Mouse (Mus musculus): ENCODE data around the gene Slc9a5. TPM values are rescaled to one million over a fixed set of nuclear protein-coding genes. Genes with fewer than 3 reads are reported as not detected.

Slc9a5 gene
- polyA plus RNA-seq, 1 experiment from 2014 or later, result 1.7 TPM

DNA sequence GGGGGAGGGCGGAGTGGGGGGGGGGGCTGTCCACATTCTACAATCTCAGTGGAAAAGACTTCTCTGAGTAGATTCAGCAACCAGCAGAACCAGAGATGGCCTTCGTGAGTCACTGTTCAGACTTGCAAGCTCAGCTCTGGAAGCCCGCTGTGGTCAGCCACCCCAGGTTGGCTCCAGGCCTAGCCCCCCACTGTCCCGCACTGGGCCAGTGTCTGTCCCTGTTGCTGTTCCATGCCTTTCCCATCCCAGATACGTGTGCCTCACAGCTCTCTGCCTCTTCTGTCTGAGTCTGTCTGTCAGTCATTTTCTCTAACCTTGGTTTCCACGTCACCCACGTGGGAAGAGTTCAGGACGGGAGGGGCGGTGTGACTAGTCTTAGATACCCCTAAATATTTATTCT is 23.8 kb downstream of the Slc9a5 start:
- ATAC-seq, result no peak
- WGBS, result 83% methylated on average over 9 of the region's 9 CpGs
- H3K4me1 ChIP-seq (replicated peaks), result no peaks in the 10 kb centered on the region
- no peak overlapping the region for H3K9ac ChIP-seq
- no peak overlapping the region for H3K4me2 ChIP-seq (replicated peaks)
- no peaks in the 10 kb centered on the region for H3K9me3 ChIP-seq
- H3K27ac ChIP-seq, result no peak overlapping the region
- no peak overlapping the region for H3K4me3 ChIP-seq (replicated peaks)
- H3K36me3 ChIP-seq, result no peaks in the 10 kb centered on the region
- H3K27me3 ChIP-seq (replicated peaks), result peaks cover 2% of the 10 kb centered on the region; the same call in 1 of the 2 replicates

DNA sequence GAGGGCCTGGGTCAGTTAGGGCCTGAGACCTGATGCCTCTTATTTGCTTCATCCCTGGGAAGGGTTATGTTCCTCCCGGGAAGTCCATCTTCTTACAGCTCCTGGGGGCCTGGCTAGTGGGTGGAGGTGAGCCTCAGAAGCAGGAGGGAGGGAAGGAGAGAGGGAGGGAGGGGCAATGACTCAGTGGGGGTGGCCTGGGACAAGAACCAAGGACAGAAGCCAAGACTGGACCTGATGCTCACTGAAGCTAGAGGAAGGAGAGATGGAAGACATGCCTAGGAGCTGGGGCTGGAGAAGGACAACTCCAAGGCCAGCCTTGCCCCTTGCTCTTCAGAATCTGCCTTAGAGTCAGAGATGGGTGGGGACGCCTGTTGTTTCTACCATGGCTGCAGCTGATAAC is 24.4 kb downstream of the Slc9a5 start, which contains the start of gene Plekhg4:
Plekhg4 (plus strand) TSS at position 243 of the 400 bp plus-strand sequence.
- Histone ChIP-seq H3K9ac (no peak within 1 kb of the TSS), H3K4me2 (replicated peaks) (0 out of 2 replicates have a peak within 1 kb of the TSS, but pooled peaks have one; percentile 58), H3K27me3 (replicated peaks) (peaks cover 2% of the 10 kb centered on the region; the same call in 1 of the 2 replicates), H3K36me3 (no peaks in the 10 kb centered on the region), H3K4me3 (replicated peaks) (no peak within 1 kb of the TSS), H3K4me1 (replicated peaks) (no peaks in the 10 kb centered on the region), H3K27ac (no peak within 1 kb of the TSS), H3K9me3 (no peaks in the 10 kb centered on the region)
- ATAC-seq, result no peak
- 62% methylated on average over 2 of the region's 2 CpGs for WGBS

DNA sequence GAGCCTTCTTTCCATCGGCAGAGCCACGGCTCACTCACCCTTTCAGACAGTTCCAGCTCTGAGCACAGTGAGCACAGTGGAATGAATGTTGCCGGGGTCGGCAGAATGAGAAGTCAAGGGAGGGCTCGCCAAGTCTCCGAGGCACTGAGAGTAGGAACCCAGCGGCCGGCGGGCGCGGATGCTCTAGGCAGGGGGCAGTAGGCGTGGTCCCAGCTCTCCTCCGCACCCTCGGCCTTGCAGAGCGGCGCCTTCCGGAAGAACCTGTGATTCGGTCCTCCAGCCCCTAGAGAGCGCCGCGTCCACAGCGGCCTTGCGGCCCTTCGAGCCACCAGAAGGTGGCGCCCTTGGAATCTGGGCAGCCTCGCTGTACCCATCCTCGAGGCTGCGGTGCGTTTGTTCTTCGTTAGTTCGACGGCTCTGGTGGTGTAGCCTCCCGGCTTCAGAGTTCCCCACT is 25.9 kb downstream of the Slc9a5 start:
- Histone ChIP-seq H3K4me3 (replicated peaks) (peak overlapping the region; percentile 14; the same call in 1 of the 2 replicates), H3K9me3 (no peaks in the 10 kb centered on the region), H3K4me2 (replicated peaks) (peak overlapping the region; percentile 58), H3K9ac (no peak overlapping the region), H3K27ac (no peak overlapping the region), H3K36me3 (no peaks in the 10 kb centered on the region), H3K4me1 (replicated peaks) (0 out of 2 replicates have a peak, but pooled peaks cover 6% of the 10 kb centered on the region), H3K27me3 (replicated peaks) (peaks cover 2% of the 10 kb centered on the region; the same call in 1 of the 2 replicates)
- WGBS, result 29% methylated on average over 33 of the region's 33 CpGs
- 0 out of 2 replicates have a peak, but pooled peaks have one; percentile 49 for ATAC-seq

- no peaks in the 10 kb centered on the region for H3K9me3 ChIP-seq
- no peak overlapping the region for H3K4me2 ChIP-seq (replicated peaks)
- WGBS, result 50% methylated on average over 19 of the region's 19 CpGs
- H3K4me3 ChIP-seq (replicated peaks), result no peak overlapping the region
- H3K4me1 ChIP-seq (replicated peaks), result 0 out of 2 replicates have a peak, but pooled peaks cover 6% of the 10 kb centered on the region
- no peak for ATAC-seq
- no peaks in the 10 kb centered on the region for H3K36me3 ChIP-seq
- H3K27me3 ChIP-seq (replicated peaks), result 0 out of 2 replicates have a peak, but pooled peaks cover 2% of the 10 kb centered on the region
- H3K9ac ChIP-seq, result no peak overlapping the region
- H3K27ac ChIP-seq, result no peak overlapping the region
These were observed 30.0 kb downstream of the Slc9a5 start for GRCm38 (mm10) chr8:105378673-105379072.

DNA sequence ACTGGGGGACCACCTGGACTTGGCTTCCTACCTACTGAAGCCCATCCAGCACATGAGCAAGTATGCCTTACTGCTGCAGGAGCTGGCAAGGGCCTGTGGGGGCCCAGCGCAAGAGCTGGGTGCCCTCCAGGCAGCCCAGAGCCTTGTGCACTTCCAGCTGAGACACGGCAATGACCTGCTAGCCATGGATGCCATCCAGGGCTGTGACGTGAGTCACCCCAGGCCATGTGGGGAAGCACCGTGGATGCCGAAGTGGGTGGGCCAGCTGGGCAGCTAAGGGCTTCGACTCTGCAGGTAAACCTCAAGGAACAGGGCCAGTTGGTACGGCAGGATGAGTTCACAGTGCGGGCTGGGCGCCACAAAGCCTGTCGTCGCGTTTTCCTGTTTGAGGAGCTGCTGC is 31.7 kb downstream of the Slc9a5 start:
- no peaks in the 10 kb centered on the region for H3K36me3 ChIP-seq
- 0 out of 2 replicates have a peak, but pooled peaks cover 6% of the 10 kb centered on the region for H3K4me1 ChIP-seq (replicated peaks)
- no peak for ATAC-seq
- no peaks in the 10 kb centered on the region for H3K27me3 ChIP-seq (replicated peaks)
- H3K4me2 ChIP-seq (replicated peaks), result no peak overlapping the region
- H3K9ac ChIP-seq, result no peak overlapping the region
- H3K27ac ChIP-seq, result no peak overlapping the region
- 87% methylated on average over 12 of the region's 12 CpGs for WGBS
- no peaks in the 10 kb centered on the region for H3K9me3 ChIP-seq
- H3K4me3 ChIP-seq (replicated peaks), result no peak overlapping the region

DNA sequence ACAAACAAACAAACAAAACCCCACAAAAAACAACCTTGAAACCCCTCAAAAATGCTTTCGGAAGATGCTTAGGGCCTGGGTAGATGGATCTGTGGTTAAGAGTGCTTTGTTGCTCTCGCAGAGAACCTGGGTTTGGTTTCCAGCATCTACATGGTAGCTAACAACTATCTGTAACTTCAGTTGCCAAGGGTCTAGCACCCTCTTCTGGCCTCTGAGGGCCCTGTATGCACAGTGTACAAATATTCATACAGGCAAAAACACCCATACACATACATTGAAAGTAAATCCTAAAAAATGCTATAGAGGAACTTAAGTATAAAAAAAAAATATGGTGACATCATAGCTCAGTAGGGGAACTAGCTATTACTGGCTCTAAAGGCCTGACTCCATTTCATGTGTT is 35.4 kb downstream of the Slc9a5 start:
- H3K9me3 ChIP-seq, result no peaks in the 10 kb centered on the region
- no peak overlapping the region for H3K4me3 ChIP-seq (replicated peaks)
- no peak for ATAC-seq
- H3K36me3 ChIP-seq, result no peaks in the 10 kb centered on the region
- H3K27me3 ChIP-seq (replicated peaks), result no peaks in the 10 kb centered on the region
- WGBS, result 96% methylated on average over 2 of the region's 2 CpGs
- H3K4me2 ChIP-seq (replicated peaks), result no peak overlapping the region
- H3K9ac ChIP-seq, result no peak overlapping the region
- H3K4me1 ChIP-seq (replicated peaks), result 0 out of 2 replicates have a peak, but pooled peaks cover under 1% of the 10 kb centered on the region
- H3K27ac ChIP-seq, result no peak overlapping the region

DNA sequence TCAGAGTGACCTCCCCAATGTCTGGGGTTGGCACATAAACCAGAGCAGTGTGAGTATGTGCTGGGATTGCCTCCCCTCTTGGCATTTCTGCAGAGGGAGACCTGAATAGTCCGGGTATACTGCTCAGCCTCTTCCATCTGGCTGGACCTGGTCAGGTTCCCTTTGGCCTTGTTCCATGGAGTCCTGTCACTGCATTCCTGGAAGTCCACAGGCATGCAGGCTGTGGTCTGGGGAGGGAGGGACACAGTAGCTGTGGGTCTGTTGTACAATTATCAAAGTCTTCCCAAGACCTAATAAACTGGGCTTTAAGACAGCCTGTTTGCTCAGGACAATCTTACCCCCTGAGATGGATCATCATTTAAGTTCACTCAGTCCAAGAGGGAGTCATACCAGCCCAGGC is 38.5 kb downstream of the Slc9a5 start:
- no peak for ATAC-seq
- WGBS, result 54% methylated on average over 1 of the region's 1 CpGs
- H3K4me1 ChIP-seq (replicated peaks), result no peaks in the 10 kb centered on the region
- H3K9me3 ChIP-seq, result no peaks in the 10 kb centered on the region
- H3K36me3 ChIP-seq, result no peaks in the 10 kb centered on the region
- H3K9ac ChIP-seq, result no peak overlapping the region
- H3K4me3 ChIP-seq (replicated peaks), result no peak overlapping the region
- H3K27ac ChIP-seq, result no peak overlapping the region
- no peak overlapping the region for H3K4me2 ChIP-seq (replicated peaks)
- no peaks in the 10 kb centered on the region for H3K27me3 ChIP-seq (replicated peaks)

DNA sequence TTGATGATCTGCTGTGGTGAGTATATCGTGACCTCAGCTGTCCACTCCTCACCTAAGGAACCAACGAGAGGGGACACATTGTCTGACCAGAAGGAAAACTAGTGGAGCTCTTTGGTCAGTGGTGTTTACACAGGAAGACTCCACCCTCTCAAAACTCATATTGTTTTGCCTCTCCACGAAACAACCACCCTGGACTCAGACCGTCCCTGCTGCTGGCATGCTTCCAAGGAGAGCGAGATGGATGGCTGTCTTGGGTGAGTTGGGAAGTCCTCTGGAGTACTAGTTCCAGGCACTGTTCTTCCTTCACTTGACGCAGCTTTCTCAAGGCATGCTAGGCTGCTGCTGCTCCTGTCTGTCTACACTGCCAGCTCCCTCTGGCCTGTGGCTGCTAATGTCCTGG is 40.5 kb downstream of the Slc9a5 start:
- no peaks in the 10 kb centered on the region for H3K27me3 ChIP-seq (replicated peaks)
- H3K9me3 ChIP-seq, result no peaks in the 10 kb centered on the region
- whole genome bisulfite sequencing, result 53% methylated on average over 6 of the region's 6 CpGs
- no peaks in the 10 kb centered on the region for H3K4me1 ChIP-seq (replicated peaks)
- H3K27ac ChIP-seq, result no peak overlapping the region
- no peak for ATAC-seq
- H3K36me3 ChIP-seq, result no peaks in the 10 kb centered on the region
- H3K9ac ChIP-seq, result no peak overlapping the region
- H3K4me2 ChIP-seq (replicated peaks), result no peak overlapping the region
- H3K4me3 ChIP-seq (replicated peaks), result no peak overlapping the region

- Histone ChIP-seq H3K27me3 (replicated peaks) (no peaks in the 10 kb centered on the region), H3K27ac (no peak overlapping the region), H3K36me3 (no peaks in the 10 kb centered on the region), H3K4me2 (replicated peaks) (no peak overlapping the region), H3K4me1 (replicated peaks) (no peaks in the 10 kb centered on the region), H3K9ac (no peak overlapping the region), H3K4me3 (replicated peaks) (no peak overlapping the region), H3K9me3 (no peaks in the 10 kb centered on the region)
- ATAC-seq, result no peak
- WGBS, result 86% methylated on average over 12 of the region's 12 CpGs
These were observed 44.6 kb downstream of the Slc9a5 start for GRCm38 (mm10) chr8:105393089-105393787.

GRCm38 (mm10) chr8:105393915-105394314 is 45.3 kb downstream of the Slc9a5 start:
- no peak overlapping the region for H3K27ac ChIP-seq
- no peaks in the 10 kb centered on the region for H3K4me1 ChIP-seq (replicated peaks)
- ATAC-seq, result no peak
- H3K9ac ChIP-seq, result no peak overlapping the region
- H3K9me3 ChIP-seq, result no peaks in the 10 kb centered on the region
- H3K36me3 ChIP-seq, result no peaks in the 10 kb centered on the region
- H3K4me3 ChIP-seq (replicated peaks), result no peak overlapping the region
- WGBS, result 69% methylated on average over 7 of the region's 7 CpGs
- no peak overlapping the region for H3K4me2 ChIP-seq (replicated peaks)
- H3K27me3 ChIP-seq (replicated peaks), result no peaks in the 10 kb centered on the region

DNA sequence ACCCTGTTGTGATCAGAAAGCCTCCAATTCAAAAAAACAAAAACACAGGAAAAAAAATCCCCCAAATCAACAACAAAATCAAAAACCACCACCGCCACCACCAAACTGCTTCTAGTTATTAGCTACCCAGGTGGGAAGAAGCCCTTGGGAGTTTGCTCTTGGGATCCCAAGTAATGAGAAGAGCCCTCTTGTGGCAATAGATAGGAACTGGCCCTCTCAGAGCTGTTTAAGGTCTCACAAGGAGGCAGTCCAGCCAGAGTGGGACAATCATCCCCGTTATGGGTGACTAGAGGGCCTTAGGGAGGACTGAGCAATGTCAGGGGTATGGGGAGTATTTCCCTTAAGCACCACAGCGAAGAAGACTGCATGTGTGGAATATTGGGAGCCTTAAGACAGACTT is 49.1 kb downstream of the Slc9a5 start:
- H3K9me3 ChIP-seq, result no peaks in the 10 kb centered on the region
- H3K4me3 ChIP-seq (replicated peaks), result no peak overlapping the region
- H3K27me3 ChIP-seq (replicated peaks), result no peaks in the 10 kb centered on the region
- H3K36me3 ChIP-seq, result no peaks in the 10 kb centered on the region
- 29% methylated on average over 3 of the region's 3 CpGs for WGBS
- H3K4me1 ChIP-seq (replicated peaks), result no peaks in the 10 kb centered on the region
- H3K27ac ChIP-seq, result no peak overlapping the region
- H3K9ac ChIP-seq, result no peak overlapping the region
- no peak overlapping the region for H3K4me2 ChIP-seq (replicated peaks)
- no peak for ATAC-seq

GRCm38 (mm10) chr8:105400016-105400415 is 51.4 kb downstream of the Slc9a5 start:
- no peaks in the 10 kb centered on the region for H3K9me3 ChIP-seq
- no peak overlapping the region for H3K4me2 ChIP-seq (replicated peaks)
- H3K27ac ChIP-seq, result no peak overlapping the region
- H3K4me1 ChIP-seq (replicated peaks), result no peaks in the 10 kb centered on the region
- no peak overlapping the region for H3K4me3 ChIP-seq (replicated peaks)
- 87% methylated on average over 5 of the region's 5 CpGs for WGBS
- H3K36me3 ChIP-seq, result no peaks in the 10 kb centered on the region
- ATAC-seq, result no peak
- H3K27me3 ChIP-seq (replicated peaks), result no peaks in the 10 kb centered on the region
- no peak overlapping the region for H3K9ac ChIP-seq

DNA sequence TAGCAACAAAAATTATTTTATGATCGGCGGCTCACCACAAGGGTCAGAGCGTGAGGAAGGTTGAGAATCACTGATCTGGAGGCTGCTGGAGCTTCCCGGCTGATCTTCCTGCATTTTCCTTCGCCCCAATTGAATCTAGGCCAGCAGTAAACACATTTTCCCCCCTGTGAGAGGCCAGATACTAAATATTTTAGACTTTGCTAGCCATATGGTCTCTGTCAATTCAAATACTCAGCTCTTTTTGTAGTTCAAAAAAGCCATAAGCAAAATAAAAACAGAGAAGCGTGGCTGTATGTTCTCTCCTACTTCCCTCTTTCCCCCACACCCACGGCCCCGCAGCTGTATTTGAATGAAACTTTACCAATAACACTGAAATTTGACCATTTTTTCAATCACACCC is 54.8 kb downstream of the Slc9a5 start:
- ATAC-seq, result no peak
- 61% methylated on average over 8 of the region's 8 CpGs for WGBS
- Histone ChIP-seq H3K9me3 (no peaks in the 10 kb centered on the region), H3K36me3 (no peaks in the 10 kb centered on the region), H3K4me1 (replicated peaks) (0 out of 2 replicates have a peak, but pooled peaks cover 2% of the 10 kb centered on the region), H3K27me3 (replicated peaks) (no peaks in the 10 kb centered on the region), H3K27ac (no peak overlapping the region), H3K9ac (no peak overlapping the region), H3K4me2 (replicated peaks) (no peak overlapping the region), H3K4me3 (replicated peaks) (no peak overlapping the region)
